Mouse (Mus musculus): ENCODE measurements at regions not wholly inside any gene's neighbourhood (a gene's known extent, or its start where the extent isn't known, plus 50 kb on each side); places are given as distances from the start of the nearest gene placed in this dataset.

DNA sequence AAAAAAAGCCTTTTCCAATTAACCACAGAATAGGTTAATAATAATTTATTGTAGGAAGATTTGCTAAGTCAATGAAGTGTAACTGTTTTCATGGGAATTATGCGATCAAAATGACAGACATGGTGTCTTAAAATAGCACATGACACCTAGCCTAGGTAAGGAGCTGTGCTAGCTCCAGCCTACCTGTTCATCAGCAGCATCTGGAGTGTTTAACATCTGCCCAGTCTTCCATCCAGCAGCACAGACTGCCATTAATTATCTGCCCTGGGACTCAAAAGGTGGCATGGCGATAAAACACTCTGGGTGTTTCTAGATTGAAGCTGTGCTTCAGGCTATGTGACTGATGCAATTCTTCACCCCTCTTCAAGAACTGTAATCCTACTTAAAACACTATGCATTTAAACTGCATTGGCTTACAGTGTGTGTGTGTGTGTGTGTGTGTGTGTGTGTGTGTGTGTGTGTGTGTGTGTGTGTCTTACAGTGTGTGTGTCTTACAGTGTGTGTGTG, 296.4 kb downstream of the Rnd3 start:
- intact Hi-C loops (cut with DNase I), result no loop called here
- DNase-seq, result no peak

DNA sequence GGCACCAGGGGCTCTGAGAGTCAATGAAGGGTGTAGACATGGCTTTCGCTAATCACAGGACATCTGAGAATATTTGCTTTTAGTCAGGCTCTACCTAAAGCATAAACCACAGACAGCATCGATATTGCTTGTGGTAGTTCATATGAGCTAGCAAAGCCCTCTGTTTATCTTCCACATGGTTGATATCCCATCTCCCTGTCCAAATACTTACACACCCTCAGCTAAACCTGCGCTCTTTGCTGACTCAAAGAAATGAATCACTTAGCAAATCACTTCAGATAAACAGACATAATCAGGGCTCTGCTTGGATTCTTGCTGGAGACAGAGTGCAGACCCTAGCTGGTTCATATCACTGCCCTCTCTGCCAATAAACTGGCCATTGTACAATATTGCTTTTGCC, 298.8 kb downstream of the Rnd3 start:
- DNase-seq, result no peak
- intact Hi-C loops (cut with DNase I), result no loop called here

DNA sequence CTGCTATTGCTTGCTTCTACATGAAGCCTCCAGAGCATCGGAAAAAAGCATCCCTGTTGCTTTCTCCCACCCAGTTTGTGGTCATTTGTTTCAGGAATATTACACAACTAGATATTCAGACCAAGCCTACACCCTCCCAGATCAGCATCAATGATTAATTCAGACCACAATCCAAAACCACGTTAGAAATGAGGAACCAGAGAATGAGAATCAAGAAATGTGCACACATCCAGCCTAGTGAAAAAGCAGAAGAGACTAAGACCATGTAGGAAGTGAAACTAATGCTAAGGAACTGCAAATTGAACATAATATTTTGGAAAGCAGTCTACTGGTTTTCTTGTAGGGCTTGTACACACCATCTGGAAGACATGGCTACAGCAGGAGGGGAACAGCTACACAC, 307.0 kb downstream of the Rnd3 start:
- intact Hi-C loops (cut with DNase I), result no loop called here
- DNase-seq, result no peak

DNA sequence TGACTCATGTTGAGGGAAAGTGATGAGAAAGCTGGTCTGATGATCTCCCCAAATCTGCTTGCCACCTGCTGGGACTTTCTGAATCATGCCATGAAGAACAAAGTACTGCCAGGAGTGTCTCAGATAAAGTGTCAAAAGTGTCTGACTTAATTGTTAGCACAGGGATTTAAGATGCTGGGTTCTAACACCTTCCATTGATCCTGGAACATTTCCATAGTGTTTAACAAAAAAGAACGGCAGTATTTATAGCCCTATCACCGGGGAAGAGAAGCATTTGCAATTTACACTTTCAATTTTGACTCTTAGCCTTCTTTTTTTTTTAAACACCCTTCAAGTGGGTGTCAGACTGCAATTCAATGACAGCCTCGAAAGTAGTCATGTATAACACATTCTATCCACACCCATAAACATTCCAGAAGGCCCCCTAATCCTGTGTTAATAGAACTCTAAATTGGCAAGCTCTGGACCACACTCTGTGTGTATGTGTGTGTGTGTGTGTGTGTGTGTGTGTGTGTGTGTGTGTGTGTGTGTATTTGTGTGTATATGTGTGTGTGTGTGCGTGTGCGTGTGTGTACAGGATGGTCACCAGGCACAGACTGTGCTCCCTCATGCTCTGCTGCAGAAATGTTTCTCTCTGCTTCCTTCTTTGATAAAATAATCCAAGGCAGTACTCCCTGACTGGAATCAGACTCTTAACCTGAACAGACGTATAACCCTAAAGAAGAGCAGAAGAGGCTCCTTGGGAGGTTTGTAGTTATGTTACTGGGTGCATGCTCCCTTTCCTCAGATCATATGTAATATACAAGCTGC, 313.2 kb downstream of the Rnd3 start:
- no peak for DNase-seq
- intact Hi-C loops (cut with DNase I), result no loop called here

DNA sequence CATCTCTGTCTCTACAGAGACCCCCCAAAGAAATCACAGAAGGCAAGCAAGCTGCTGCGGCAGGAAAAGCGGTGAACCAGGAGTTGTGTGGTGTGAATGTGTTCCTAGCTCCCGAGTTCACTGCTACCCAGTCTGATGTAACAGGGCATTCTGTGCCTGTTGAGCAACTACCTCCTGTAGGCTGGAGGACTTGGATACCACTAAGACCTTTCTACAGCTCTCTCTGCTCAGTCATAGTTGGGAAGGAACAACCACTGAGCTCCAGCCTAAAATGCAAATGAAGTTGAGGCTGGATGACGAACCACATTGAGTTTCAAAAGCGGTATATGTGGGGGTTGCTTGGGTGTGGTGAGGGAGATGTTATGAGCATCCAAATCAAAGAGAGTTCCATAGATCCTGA, 315.1 kb downstream of the Rnd3 start:
- no peak for DNase-seq
- intact Hi-C loops (cut with DNase I), result no loop called here

DNA sequence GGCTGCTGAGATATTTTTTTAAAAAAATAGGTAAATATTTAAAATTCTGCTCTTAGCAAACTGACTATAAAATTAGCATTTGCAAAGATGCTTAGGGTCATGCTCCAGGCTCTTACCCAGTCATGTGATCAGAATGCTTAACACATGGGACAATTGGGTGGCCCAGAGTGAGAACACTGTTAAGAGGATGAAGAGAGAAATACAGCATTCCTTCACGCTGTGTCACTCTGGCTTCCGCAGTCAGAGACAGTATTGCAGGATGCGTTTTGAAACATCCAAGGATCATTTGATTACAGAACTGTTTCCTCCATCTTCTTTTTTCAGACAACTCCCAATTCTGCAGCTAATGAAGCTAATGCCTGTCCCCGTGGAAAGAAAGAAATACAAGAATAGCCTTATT, 316.4 kb downstream of the Rnd3 start:
- DNase-seq, result no peak
- intact Hi-C loops (cut with DNase I), result no loop called here

DNA sequence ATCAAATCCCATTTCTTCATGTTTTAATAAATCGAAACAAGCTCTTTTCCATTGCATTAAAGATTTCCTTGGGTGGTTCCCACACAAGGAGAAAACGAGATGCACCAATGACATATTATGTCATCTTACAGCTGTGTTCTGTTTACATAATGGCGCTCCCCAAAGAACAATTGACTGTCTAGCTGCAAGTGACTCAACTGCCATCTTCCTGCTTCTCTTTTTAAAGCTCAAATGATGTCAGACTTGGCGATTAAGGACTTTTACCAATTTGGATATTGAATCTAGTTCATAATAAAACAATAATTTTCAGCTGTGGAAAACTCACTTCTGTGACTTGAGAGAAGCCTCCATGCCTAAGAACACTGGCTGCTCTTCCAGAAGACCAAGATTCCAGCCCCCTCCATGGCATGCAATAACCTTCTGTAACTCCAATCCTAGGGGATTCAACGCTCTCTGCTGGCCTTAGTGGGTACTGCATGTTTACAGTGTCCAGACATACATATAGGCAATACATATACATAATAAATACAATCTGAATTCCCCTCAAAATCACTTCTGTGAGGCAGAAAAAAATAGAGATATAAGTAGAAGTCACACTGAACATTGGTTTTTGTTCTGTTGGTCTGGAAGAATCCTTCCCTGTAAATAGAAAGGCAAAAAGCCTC, 318.7 kb downstream of the Rnd3 start:
- DNase-seq, result no peak
- intact Hi-C loops (cut with DNase I), result no loop called here

DNA sequence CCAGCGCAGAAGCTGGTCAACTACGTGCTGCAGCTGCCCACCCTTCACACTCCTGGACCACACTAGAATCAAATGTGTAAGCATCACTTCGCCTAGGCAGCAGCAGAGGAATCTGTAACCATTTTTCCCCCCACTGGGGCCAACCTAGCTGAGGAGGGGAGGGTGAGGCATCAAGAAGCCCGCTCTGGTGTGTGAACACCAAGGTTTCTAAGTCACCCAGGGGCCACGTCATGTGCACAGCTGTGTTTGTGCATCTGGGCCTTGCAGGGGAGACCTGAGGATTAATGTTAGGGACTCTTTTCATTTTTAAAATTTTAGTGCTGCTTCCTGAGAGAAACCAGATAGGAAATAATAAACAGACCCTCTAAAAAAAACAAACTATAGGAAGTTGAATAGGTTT, 321.8 kb downstream of the Rnd3 start:
- no peak for DNase-seq

DNA sequence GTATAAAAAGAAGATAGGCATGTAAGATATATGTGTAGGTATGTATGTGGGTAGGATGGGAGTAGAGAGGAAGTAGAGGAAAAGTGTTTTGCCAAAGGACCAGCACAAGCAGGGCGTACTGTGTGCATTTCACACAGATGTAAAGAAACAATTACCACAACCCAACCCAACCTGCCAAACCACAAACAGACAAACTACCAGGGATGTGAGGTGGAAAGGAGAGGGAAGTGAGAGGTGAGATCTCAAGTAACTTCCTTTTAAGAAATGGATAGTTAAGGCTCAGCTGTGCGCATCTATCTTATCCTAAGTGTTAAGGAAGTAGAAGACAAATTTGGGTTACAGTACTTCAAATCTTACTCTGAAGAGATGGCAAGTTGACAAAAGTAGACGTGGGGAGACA, 322.4 kb downstream of the Rnd3 start:
- DNase-seq, result no peak
- intact Hi-C loops (cut with DNase I), result no loop called here

More for the DNA sequence above, 321.8 kb downstream of the Rnd3 start:
- intact Hi-C loops (cut with DNase I), result no loop called here

DNA sequence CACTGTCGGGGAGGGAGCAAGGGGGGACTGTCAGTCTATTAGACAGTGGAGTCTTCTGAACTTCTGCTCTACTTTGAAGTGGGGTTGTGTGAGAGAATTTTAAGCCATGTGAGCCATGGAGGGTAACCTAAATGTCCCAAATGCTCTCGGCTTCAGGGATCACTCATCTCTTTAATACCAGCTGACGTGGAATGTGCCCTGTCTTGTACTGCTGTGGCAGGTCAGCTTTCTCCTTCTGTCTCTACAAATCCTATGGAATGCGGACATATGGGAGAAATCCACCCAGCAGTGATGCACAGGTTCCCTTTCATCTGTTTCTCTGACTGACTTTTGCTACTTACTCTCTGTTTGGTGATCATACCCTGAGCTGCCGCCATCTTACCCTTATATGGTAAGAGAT, 323.3 kb downstream of the Rnd3 start:
- no peak for DNase-seq
- intact Hi-C loops (cut with DNase I), result no loop called here

DNA sequence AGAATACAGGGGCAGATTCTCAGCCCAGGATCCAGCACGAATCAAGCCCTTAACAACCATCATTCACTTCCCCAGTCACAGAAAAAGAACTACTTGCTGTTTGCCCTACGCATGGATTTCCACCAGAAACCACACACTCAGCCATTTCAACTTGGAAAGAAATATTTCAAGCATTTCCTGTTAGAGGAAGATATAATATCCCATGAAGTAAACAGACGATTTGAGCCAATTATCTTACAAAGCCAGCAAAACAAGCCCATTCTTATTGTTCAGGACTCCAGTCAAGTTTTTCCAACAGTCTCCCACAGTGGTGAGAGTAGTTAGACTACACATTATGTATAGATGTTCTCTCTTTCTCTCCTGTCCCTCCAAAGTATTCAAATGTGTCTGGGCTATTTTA, 324.1 kb downstream of the Rnd3 start:
- intact Hi-C loops (cut with DNase I), result no loop called here
- DNase-seq, result no peak

DNA sequence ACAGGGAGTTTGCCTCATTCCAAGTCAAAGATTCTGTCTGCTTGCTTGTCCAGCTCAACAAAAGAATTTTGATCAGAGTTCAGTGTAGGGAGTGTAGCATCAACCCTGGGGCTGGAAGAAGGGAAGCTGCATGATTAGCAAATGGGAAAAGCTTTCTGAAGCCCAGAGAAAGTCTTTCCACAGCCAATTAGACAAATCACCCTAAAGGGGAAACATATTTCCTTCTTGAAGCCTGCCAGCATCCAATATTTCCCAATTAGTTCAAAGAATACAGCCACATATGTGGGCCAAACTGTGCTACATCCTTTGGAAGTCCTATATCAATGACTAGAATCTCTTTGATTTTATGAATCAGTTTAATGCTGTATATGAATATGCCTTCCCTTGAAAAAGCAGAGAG, 326.2 kb downstream of the Rnd3 start:
- intact Hi-C loops (cut with DNase I), result no loop called here
- DNase-seq, result no peak

DNA sequence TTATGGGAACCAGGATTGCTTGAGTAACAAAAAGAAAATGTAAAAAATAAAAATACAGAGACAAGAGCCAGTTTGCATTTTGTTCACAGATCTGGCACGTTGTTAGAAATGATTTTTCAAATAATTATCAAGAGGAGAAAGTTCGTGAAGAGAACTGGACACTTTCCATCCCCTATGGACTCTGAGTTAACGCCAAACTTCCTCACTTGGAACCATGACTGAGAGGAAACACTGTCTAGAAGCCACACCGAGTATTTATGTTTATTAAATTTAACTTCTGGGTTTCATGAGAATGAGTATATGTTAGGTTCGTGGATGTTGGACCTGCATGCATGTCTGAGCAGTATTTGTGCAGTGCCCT, 329.6 kb downstream of the Rnd3 start:
- intact Hi-C loops (cut with DNase I), result loop anchor here (10.0 kb wide), 1 partner anchor 326 kb away; the partner anchor contains the start of gene Rnd3
- no peak for DNase-seq

DNA sequence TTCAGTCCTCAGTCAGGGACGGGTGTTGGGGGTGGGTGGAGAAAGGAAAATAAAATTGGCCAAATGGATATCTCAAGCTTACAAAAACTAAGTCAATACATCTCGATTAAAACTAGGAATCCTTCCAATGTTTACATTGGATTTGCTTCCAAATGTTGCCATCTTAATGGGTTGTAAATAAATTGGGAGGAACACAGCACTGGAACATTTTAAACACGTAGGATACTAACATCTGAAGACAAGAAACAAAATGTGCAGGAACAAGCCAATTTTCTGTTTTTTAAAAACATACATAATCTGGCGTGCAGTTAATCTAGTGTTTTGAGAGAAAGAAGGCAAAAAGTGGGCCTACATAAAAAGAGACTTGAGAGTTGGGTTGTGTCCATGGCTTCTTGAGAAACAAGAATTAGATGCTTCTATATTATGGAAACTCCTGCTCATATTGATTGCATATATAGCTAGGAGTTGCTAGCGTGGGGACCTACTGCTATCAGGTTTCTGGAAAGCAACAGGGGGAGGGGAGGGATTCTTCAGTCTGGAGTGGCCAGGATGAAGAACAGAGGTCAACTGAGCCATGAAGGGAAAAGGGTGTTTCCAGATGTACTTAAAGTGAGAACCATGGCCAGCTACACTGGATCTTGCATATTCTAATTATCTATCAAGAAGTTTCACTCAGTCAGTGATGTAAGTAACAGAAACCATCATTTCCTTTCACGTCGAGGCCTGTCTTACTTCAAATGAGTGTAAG, 330.2 kb downstream of the Rnd3 start:
- intact Hi-C loops (cut with DNase I), result loop anchor here (10.0 kb wide), 1 partner anchor 326 kb away; the partner anchor contains the start of gene Rnd3
- no peak for DNase-seq

DNA sequence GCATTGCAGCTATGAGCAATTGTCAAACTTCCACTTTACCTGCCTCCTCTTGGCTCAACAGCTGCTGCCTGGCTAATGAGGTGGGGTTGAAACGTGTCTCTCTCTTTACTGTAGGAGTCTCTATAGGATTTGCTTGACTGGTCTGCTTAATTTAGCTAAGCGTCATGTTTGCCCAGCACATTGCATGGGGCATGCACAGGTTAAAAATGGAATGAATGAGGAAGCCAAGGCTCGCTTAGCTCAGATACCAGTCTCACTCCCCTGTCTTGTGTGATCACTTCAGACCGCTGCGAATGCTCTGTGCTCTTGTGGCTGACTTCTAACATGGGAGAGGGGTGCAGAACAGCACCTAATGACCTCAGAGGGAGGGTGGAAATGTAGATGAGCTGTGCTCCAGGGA, 332.5 kb downstream of the Rnd3 start:
- DNase-seq, result no peak
- intact Hi-C loops (cut with DNase I), result loop anchor here (10.0 kb wide), 1 partner anchor 328 kb away; the partner anchor contains the start of gene Rnd3

DNA sequence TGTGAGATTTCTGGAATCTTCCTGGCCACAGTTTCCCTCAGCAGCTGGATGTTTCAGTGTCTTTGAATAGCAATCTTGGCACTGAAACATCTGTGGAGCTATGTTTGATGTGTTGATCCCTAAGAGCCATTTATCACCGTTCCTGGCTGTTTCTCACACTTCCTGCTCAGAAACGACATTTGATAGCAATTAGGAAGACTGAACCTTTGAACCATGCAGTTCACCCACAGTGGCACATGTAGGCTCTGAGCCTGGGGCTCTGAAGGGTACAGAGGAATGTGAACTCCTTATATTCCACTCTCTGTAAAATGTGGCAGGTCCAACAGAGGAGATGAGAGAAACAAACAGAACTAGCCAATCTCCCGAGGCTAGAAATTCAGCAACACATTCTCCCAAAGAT, 333.4 kb downstream of the Rnd3 start:
- DNase-seq, result no peak
- intact Hi-C loops (cut with DNase I), result loop anchor here (10.0 kb wide), 1 partner anchor 329 kb away; the partner anchor contains the start of gene Rnd3

DNA sequence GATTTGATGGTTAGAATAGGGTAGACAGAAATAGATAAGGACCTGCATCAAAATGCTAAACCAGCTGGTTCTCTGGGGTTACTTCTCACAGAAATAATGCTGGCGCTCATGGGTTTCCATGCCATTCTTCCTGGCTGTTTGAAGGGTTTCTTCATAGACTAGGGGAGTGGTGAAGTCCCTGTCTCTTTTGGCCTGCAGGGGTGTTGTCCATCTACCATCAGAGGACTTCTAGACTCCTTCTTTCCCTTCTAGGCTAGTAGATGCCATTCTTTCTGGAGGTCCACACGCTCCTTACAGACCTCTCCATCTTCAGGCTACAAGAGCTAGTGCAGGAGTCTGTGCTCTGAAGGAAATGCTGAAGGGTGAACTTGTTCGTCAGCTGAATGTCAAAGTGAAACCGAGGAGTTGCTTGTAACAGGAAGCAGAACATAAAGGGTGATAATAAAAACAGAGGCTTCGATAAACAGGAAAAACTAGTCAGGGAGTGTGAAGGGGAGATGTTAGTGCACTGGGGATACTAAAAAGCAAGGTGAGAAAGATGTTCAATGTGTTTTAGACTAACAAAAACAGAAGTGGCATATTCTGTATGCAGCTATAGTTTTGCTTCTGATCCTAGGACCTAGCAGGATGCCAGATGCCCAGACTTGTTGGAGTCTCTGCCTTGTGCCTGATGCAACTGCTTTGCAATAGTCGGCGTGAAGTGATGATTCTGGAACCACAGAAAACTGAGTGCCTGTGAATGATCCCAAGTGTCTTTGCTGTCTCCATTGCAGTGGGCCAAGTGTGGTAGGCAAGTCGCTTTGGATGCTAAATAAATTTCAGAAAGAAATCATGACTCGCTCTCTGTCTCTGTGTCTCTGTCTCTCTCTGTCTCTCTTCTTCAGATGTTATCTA, 335.1 kb downstream of the Rnd3 start:
- no peak for DNase-seq
- intact Hi-C loops (cut with DNase I), result loop anchor here (10.0 kb wide), 1 partner anchor 331 kb away; the partner anchor contains the start of gene Rnd3

DNA sequence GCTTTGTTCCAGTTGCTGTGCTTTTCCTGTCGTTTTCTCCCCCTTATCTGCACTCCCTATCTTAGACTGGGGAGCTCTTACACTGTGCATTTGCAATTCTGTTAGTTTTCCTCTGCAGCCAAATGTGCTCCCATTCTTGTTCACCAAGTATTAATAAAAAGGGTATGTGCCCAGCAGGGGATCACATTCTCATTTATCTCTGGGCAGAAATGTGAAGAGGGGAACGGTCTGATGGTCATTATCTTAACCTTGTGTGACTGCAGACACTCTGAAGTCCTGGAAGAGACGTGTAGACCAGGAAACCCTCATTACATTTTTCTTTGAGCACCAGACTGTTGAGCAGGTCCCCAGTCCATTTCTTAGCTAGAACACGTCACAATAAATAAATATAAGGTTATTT, 336.6 kb downstream of the Rnd3 start:
- no peak for DNase-seq
- intact Hi-C loops (cut with DNase I), result loop anchor here (10.0 kb wide), 1 partner anchor 333 kb away; the partner anchor contains the start of gene Rnd3

DNA sequence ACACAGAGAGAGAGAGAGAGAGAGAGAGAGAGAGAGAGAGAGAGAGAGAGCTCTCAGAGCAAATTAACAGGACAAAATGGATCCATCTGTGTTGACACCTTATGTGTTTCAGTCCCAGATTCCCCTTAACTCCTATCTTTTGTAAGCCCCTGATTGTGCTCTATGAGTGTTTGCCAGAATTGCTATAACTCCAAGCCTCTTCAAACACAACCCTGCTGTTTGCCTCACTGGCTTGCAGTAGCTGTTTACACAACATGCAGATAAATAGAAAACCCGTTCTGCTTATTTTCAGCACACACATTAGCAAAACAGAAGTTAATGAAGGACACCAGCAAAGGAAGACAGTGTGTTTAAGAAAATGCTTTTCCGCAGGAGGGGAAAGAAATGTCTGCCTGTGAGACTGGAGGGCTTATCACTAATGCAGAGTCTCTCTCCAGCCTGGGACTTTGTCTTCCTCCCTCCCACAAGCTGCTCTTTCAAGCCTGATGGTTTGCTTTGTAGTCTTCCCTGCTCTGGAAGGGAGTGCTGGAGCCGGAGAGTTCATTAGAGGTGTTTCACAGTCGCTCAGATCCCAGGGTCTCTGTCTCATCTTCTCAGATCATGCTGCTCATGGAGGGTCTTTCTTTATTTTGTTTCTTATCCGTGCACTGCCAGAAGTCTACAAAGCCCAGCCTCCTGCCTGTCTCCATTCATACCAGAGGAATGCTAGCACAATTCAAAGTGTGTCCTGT, 338.4 kb downstream of the Rnd3 start:
- DNase-seq, result no peak
- intact Hi-C loops (cut with DNase I), result loop anchor here (10.0 kb wide), 1 partner anchor 334 kb away; the partner anchor contains the start of gene Rnd3

Data from heart, postnatal 14 days (tissue).